Mouse (Mus musculus): Measurements from ENCODE around the gene Hspa1l.

DNA sequence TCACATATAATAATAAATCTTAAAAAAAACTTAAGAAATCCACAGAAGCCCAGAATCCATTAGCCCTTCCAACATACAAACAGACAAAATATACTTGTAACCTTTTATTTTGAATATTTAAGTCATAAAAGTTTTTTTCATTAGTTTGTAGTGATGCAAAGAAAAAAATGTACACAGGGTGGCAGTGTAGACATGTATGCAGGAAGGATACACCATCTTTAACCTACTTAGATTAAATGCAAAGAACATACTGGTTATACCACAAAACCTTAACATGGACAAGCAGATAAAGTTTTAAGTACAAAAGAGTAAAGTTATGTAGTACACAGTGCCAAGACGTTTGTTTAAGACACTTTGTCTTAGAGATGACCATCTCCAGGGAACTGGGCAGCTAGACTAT lies 16.2 kb upstream of the Hspa1l start:
- TF ChIP-seq CTCF (IDR thresholded peaks at IDR 0.05; ENCODE audit: borderline replicate concordance, insufficient read depth, low read depth, low read length) (no peak), POLR2A (IDR thresholded peaks at IDR 0.05; ENCODE audit: borderline replicate concordance, insufficient read depth, low read length) (no peak)
